Mouse (Mus musculus) E14TG2a.4 (cell line): ENCODE data around the gene Srgap2.

Experiments
- CTCF ChIP-seq: conservative IDR thresholded peaks from 2 replicates; pipeline ENCODE4 v1.5.1; 2014; ENCODE audit warnings: low read length
- NANOG ChIP-seq: IDR thresholded peaks from 2 replicates; pipeline ENCODE4 v1.6.1; 2014; ENCODE audit warnings: borderline replicate concordance, low read length, mixed read lengths

- no peak for TF ChIP-seq CTCF
- no peak for TF ChIP-seq NANOG
These were observed 246.9 kb downstream of the Srgap2 start for GRCm38 (mm10) chr1:131280280-131280679.
